Mouse (Mus musculus) heart, adult 8-10 months (tissue): ENCODE results near the gene Emg1. TPM values are rescaled to one million over a fixed set of nuclear protein-coding genes. Genes with fewer than 3 reads are reported as not detected.

Experiments
- DNase-seq: peaks from one replicate; pipeline ENCODE4 v3.0.0; 2022; ENCODE audit warnings: low spot score
- total RNA-seq, 4 experiments: library from RNA; stranded (reverse); gene quantifications; 2 replicates each; pipeline ENCODE4 v1.2.4; 2022

The Emg1 gene
- total RNA-seq = 10 to 100 TPM; 64.4 to 81.5 (median 73.0) TPM

DNA sequence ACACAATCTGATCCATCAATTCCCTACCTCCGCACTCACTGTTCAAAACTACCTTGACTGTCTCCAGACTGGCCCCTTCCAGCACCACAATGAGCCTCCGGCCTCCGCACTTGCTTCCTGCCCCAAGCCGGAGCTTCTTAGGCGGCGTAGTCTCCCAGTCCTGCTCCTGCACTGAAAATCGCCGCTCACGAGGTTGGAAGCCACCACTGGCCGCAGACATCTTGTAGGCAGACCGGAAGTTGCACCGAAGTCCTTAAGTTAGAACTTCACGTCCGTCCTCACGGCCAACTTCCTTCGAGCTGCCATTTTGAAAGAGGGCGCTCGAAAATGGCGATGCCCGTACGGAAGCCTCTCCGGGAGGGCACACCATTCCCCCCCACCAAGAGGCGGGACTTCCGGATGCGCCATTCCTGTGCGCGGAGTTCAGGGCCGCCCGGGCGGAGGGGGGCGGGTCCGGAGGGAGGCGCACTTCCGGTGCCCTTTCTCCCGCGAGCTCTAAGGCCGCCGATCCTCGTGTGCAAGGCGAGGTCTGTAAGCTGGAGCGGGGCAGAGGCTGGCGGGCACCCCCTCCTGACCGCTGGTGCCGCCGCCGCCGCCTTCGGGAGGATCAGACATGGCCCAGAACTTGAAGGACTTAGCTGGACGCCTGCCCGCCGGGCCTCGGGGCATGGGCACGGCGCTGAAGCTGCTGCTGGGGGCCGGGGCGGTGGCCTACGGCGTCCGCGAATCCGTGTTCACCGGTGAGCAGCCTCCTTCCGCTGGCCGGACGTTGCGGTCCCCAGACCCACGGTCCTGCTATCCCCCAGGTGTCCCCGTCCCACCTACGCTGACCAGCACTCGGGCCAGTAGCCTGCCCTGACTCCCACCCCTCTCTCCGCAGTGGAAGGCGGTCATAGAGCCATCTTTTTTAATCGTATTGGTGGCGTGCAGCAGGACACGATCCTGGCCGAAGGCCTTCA lies at the start of gene Emg1, which contains the start of gene Phb2:
TSS of gene Emg1 (minus strand) at position 355 of the 959 bp plus-strand sequence.
TSS of gene Phb2 (plus strand) at position 513 of the 959 bp plus-strand sequence.
- DNase-seq = peak; percentile 97

DNA sequence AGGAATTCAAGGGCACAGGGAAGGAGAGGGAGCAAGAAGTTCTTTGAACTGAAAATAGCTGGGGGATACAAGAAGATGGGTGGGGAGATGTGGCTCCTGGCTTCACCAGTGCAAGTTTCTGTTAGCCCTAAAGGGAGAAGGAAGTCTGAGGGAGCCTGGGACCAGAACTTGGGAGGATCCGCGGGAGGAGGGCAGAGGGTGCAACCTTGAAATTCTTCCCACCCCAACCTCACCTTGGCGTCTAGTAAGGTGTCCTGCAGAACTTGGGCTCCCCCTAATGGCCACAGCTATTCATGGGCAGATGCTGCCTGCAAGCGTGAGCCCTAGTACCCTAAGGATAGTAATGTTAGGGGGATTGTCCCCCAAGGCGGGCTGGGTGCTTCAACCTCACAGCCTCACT lies 47.3 kb upstream of the Emg1 start:
- DNase-seq = peak; percentile 87

DNA sequence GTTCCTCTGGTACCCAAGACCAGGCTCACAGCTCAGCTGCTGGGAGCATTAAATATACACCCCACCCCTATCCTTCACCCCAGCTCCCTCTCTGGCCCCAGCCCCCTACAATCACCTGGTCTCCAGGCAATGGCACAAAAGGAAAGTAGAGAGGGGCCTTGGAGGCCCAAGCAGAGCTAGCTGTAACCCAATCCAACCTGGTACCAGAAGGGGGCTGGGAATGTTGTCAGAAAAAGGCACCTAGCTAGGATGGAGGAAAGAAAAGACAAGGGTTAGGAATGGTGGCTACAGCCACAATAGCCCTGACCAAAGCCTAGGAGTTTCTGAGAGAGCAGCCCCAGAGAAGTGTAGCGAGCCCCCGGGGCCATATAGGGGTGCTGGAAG lies 46.9 kb upstream of the Emg1 start:
- DNase-seq = no peak

DNA sequence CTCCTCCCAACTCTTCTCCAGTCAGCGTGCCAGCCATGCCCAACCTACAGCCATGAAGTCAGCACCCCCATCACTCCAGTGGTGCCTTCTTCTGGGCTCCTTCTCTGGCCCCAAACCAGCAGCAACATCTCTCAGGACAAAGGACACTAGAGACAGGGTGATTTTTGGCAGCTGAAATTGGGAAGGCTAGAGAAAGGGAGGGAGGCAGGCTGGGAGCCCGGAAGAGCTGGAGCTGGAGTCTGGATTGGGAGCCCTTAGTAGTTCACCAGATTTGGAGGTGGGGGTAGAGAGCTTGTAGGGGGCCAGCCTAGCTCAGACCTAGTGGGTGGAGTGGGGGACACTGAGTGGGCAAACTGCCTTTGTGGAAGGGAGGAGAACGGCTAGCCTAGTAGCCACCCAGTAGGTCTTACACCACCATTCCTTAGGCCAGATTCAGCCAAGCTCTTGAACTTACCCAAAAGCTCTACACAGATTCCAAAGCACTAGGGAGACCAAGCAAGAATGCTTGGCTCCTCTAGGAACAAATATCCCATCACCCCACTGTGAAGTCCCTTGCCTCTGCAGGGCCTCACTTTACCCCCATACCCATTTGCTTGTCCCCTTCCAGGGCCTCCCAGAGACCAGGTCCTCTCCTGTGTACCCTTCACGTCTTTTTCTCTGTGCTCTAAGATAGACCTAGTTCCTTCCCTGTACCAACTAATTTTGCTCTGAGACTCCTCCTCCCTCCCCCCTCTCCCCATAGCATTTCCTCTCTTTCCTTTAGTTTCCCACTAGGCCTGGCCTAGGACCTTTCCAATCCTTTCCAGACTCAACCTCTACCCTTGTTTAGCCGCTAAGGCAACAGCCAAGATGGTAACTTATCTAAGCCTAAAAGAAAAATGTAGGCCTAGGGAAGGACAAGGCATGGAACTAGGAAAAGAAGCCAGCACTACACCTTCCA lies 46.2 kb upstream of the Emg1 start:
- peak; percentile 69 for DNase-seq

DNA sequence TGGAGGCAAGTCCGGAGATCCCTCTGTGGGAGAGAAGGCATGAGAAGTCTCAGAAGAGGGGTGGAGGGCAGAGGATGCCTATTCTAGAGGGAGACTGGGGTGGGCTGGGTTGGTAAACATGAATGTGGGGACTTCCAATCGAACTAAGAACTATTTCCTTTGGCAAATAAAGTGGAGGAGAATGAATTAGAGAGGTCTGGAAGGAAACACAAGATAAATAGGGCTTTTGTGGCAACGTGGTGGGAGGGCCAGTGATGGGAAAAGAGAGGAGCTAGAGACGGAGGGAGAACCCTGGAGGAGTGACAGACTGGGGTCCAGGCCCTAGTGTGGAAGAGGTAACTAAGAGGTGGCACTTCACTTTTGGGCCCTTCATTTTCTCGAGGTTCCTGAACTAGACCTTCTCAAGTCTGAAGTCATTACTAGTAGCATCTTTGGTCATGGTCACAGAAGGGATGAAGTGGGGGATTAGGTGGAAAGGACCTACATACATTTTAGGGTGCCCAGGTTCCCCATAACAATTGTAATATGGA lies 45.4 kb upstream of the Emg1 start:
- no peak for DNase-seq

DNA sequence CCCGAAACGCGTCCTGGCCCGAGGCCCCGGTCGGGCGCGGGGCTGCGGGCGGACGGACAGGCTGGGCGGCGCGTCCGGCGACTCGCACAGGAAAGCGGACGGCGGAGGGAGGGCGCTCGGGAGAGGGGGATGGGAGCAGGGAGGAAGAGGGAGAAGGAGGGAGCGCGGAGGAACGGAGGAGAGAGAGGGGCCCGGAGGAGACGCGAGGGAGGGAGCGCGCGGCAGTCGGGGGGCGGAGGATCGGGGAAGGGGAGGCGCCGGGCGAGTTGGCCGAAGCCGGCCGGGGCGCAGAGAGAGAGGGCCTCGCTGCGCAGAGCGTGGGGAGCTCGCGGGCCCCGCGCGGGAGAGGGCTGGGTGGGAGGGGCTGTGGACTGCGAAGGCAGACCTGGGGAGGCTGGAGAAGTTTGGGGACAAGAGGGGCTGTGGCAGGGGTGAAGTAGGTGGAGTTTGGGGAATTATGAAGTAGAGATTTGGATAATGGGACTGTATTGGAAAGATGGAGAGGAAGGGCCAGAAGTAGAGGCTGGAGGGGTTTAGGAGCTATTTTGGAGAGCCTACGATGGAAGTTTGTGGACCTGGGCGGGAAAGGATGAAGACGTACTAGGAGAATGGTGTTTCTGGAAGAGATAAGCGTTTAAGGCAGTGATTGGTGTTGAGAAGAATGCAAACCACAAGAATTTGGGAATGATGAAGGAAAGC lies 44.8 kb upstream of the Emg1 start:
- peak; percentile 77 for DNase-seq

DNA sequence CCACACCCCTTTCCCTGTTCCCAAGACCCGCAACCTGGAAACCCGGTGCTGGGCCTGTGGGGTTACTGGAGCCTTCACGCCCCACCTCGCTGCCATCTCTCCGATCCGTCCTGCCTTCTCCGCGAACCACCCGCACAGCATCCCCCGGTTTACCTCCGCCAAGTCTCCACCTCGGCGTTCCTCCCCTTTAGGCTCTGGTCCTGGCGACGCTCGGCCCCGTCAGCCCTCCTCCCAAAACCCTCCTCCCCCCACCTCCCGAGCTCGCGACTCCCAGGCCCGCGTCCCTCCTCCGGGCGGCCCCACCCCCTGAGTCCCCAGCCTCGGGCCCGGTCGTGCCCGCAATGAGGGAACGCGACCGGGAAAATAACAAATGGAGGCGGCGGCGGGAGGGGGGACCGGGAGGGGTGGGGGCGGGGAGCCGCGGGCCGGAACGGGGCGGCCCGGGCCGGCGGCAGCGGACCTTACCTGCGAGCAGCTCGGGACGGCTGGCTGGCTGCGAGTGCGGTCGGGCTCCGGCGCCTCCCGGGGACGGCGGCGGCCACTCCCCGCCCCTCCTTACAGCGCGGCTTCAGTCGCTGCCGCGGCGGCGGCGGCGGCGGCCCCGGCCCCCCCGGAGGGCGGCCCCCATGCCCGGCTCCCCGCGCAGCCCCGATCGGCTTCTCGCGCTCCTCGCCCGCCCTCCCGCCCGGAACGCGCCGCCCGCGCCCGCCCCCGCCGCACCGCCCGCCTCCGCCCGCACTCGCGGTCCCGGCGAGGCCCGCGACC lies 44.0 kb upstream of the Emg1 start, which contains the start of the genes Gm45234 and Atn1:
TSS of gene Gm45234 (minus strand) at position 191 of the 765 bp plus-strand sequence.
TSS of gene Atn1 (minus strand) at position 694 of the 765 bp plus-strand sequence.
- DNase-seq = peak; percentile 58

DNA sequence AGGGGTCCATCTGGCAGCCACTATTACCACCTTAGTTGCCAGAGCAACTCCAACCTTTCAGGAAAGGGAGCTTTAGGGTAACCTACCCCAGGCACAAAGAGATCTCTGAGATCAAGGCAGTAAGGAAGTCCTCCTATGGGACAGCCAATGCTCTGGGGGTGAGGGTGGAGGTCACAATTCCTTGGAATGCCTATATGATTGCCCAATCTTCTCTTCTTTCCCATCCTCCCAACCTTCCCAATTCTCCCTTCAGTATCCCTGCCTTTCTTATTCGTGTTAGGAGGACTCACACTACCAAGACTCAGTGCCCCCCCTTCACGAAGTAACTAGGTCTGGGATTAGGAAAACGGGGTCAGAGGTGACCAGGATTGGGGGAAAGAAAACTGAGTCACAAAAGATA lies 43.3 kb upstream of the Emg1 start:
- DNase-seq = no peak

DNA sequence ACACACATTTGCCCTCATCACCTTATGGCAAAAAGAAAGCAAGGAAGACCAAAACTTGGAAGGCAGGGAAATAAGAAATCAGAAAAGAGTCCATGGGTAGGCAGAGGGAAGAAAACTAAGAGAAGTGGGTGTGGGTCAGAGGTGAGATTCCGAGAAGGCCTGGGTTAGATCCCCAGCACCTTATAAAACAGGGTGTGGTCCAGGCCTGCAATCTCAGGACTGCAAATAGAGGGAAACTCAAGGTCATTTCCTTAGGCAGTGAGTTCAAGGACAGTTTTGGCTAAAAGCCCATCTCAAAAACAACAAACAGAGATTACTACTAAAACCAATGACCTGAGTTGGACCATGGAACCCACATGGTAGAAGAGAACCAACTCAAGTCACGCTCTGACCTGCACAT lies 41.9 kb upstream of the Emg1 start:
- no peak for DNase-seq

DNA sequence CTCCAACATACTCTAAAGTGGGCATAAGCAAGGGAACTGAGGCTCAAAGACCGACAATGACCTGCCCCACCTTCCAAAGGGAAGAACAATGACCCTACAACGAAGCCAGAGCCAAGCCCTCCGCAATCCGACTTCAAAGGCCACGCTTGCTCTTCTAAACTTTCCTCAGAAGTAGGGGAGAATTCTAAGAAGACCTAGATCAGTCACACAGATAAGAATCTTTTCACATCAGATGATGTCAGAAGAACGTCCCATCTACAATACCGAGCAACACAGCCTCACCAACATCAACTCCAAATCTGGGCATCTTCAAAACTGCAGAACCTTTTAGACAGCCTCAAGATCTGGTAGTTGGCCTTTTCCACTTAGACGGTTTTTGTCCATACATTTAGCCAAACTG lies 38.4 kb upstream of the Emg1 start:
- no peak for DNase-seq

DNA sequence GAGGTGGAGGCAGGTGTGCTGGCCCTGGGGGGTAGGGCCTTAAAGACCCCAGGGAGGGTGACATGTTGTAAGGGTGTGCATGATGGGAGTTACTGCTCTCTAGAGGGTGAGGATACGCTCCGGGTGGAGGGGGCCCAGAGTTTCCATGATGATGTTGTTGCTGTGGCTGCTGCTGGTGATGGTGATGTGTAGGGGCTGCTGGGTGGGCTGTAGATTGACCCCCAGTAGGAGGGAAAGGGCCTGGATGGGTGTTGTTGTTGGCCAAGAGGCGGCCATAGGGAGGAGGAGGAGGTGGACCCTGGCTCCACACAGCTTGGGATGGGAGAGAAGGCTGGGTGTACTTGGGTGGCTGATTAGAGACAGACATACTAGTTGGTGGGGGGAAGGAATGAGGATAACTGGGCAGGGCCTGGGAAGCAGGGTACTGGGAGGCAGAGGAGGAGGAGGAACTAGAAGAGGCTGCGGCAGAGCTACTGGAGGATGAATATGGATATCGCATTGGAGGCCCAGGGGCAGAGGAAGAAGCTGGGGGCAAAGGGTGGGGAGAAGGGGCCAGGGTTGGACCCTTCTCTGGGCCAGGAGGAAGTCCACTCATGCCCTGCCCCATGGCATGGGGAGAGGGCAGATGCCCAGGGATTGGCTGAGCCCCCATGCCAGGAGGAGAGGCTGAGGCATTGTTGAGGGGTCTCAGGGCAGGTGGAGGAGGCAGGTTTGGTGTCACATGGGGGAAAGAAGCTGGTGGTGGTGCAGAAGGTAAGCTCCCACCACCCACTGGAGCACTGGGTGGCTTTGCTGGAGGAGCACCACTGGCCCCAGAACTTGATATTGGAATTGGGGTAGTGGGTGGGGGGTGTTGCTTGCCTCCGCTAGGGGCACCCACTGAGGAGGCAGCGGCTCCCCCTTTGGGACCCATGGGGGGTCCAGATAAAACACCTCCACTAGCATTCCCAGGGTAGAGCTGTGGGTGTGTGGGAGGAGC lies 35.0 kb upstream of the Emg1 start:
- no peak for DNase-seq

DNA sequence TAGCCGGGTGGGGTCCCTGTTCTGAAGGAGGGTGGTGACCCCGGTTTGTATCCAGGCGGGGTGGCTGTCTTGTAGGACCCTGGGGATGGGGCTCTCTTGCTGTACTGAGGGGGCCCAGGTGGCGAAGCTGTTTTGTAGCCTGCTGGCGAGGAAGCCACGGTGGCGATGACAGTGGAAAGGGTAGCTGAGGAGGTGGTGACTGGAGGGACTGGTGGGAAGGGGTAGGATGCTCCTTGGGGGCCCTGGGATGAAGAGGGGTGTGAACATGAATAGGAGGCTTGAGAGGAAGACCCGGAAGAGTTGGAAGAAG lies 34.3 kb upstream of the Emg1 start:
- DNase-seq = no peak

DNA sequence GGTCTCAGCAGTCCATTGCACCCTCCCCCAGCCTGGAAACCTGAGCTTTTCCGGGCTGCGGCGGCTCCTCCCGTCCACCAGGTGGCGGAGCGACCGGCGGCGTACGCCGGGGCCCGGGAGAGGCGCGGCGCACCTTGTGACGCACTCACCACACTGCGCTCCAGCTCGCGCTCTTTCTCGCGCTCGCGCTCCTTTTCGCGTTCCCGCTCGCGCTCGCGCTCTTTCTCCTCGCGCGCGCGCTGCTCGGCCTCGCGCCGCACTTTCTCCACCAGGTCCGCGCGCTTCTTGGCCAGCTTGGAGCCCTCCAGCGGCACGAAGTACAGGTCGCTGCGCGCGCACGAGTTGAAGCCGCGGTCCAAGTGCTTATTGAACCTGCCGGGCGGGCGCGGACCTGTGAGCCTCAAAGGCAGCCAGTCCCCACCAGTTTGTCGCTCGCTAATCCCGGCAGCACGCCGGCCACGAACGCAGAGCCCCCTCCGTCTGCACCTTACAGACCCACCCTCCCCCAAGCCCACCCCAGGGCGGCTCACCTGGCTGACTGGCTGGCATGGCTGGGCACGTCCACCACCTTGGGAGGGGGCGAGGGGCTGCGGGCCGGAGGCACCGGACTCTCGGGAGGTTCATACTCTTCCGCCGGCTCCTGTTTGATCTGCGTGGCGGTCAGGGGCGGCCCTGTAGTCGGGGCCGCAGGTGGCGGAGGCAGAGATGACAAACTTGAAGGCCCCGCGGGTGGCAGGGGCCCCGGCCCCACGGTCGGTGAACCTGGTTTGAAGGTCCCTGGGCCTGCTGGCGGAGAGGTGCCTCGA lies 33.7 kb upstream of the Emg1 start:
- peak; percentile 90 for DNase-seq

DNA sequence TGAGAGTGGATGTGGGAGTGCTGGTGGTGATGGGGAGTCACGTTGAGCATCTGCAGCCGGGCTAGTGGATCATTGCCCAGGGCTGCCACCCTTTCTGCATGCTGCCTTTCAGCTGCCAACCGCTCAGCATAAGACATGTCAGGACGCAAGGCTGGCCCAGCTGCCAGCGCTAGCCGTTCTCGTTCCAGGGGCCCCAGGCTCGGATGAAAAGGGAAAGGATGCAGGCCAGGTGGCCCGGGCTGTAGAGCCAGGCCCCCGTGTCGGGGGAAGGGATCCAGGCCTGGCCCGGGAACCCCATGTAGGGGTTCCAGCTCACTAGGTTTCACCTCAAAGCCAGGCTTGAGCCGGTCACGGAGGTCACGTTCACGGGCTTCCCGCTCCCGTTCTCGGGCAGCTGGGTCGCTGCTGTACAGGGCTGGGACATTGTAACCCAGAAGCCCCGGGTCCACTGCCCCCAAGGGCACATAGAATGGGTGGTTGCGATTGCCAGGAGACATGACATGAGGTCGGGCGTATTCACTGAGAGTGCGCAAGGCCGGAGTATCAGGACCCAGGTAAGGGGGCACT lies 32.9 kb upstream of the Emg1 start:
- no peak for DNase-seq

DNA sequence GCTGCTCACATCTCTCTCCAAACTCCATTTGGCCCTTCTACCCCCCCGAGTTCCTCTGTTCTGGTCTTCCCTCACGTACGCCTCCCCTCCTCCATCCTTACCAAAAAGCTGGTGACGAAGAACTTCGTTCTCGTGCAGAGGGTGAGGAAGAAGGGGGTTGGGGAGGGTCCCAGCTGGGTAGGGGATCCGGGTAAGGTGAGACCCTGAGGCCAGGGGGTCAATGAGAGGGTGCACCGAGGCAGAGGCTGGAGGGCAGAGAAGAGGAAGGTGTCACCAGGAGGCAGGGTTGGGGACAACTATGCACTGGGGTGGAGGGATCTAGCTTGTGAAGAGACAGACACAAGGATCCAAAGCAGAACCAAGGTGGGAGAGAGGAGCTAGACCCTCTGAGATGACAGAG lies 31.7 kb upstream of the Emg1 start:
- DNase-seq = no peak

DNA sequence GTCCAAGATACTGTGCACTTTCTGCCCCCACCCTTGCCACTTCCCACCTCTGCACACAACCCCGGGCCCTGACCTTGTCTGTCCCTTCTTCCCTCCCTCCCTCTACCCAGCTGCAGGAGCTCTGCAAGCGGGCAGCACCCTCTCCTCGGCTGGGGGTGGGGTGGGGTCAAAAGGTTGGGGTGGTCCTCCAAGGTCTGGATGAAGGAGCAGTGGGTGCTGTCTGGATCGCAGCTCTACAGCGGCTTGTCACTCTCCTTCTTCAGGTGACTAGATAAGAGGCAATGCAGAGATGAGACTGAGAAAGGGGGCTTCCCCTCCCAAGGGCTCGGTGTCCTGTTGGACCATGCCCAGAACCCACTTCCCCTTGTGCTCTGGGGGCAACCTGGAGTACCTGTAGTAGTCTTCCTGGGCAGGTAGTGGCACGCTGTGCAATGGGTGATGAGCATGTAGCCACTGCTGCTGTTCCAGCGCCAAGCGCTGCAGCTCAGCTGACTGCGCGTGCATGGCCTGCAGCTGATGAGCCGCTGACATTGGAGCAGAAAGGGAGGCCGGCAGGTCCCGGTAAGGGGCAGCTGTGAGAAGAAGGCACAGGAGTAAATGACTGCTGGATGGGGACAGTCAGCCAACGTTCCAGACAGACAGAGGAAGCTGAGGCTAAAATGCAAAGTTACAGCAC lies 31.0 kb upstream of the Emg1 start:
- DNase-seq = no peak

DNA sequence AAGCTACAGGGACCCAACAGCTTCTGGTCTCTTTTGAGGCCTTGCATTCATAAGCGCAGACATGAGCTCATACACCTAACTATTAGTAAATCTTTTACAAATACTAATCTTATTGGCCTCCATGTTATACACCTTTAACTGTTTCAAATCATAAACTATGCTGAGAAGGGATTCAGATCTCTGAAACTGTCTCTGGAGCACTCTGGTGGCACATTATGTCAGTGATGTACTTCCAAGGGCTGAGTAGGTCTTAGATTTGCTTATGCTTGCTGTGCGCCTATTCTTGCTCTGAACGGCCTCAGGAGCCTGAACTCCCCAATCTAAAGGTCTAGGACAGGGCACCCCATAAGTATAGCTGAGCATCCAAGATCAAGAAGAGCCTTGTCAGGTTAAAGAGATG lies 29.9 kb upstream of the Emg1 start:
- no peak for DNase-seq
